Mouse (Mus musculus): ENCODE results near the gene Swap70. TPM values are rescaled to one million over a fixed set of nuclear protein-coding genes. Genes with fewer than 3 reads are reported as not detected.

The Swap70 gene
- polyA plus RNA-seq, 1 experiment = 9.7 TPM

DNA sequence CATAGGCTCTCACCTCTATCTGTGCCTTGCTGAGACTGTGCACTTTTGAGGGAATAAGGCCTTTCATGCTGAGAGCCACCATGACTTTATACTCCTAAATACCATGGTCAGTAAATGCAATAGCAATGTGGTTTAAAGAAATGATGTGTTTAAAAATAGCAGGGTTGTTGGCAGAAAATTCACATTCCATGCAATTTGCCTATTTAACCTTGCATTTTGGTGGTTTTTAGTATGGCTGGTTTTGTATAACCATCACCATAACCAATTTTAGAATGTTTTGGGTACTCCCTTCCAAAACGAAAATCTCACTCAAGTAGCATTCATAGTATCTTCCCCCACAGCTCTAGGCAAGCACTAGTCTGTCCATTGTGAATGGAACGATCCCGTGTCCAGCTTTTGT, 26.3 kb downstream of the Swap70 start:
- Histone ChIP-seq H3K36me3 (ENCODE audit: control insufficient read depth, insufficient read depth, low read length) (peaks cover 17% of the 10 kb centered on the region; the same call in 1 of the 2 replicates), H3K4me3 (ENCODE audit: low read depth, low read length) (no peak overlapping the region), H3K27me3 (ENCODE audit: control insufficient read depth, insufficient read depth, low read length) (no peaks in the 10 kb centered on the region), H3K27ac (ENCODE audit: insufficient read depth, low read depth, low read length) (no peak overlapping the region), H3K4me1 (ENCODE audit: control insufficient read depth, insufficient read depth, insufficient read length, low read length) (no peaks in the 10 kb centered on the region; the same call in 1 of the 2 replicates)
- WGBS = 92% methylated on average over 3 of the region's 3 CpGs
- no peak for TF ChIP-seq CTCF (IDR thresholded peaks at IDR 0.05; ENCODE audit: extremely low read depth, insufficient read length, insufficient replicate concordance, low read depth, low read length)
- no peak for TF ChIP-seq POLR2A (IDR thresholded peaks at IDR 0.05; ENCODE audit: low read depth, low read length)

GRCm38 (mm10) chr7:110248677-110249076, 27.2 kb downstream of the Swap70 start:
- TF ChIP-seq CTCF (IDR thresholded peaks at IDR 0.05; ENCODE audit: extremely low read depth, insufficient read length, insufficient replicate concordance, low read depth, low read length) = no peak
- no peak for TF ChIP-seq POLR2A (IDR thresholded peaks at IDR 0.05; ENCODE audit: low read depth, low read length)
- Histone ChIP-seq H3K27me3 (ENCODE audit: control insufficient read depth, insufficient read depth, low read length) (no peaks in the 10 kb centered on the region), H3K27ac (ENCODE audit: insufficient read depth, low read depth, low read length) (no peak overlapping the region), H3K4me1 (ENCODE audit: control insufficient read depth, insufficient read depth, insufficient read length, low read length) (peaks cover 6% of the 10 kb centered on the region; the same call in 1 of the 2 replicates), H3K4me3 (ENCODE audit: low read depth, low read length) (no peak overlapping the region), H3K36me3 (ENCODE audit: control insufficient read depth, insufficient read depth, low read length) (peaks cover 18% of the 10 kb centered on the region; the same call in 1 of the 2 replicates)
- WGBS = 88% methylated on average over 4 of the region's 4 CpGs

DNA sequence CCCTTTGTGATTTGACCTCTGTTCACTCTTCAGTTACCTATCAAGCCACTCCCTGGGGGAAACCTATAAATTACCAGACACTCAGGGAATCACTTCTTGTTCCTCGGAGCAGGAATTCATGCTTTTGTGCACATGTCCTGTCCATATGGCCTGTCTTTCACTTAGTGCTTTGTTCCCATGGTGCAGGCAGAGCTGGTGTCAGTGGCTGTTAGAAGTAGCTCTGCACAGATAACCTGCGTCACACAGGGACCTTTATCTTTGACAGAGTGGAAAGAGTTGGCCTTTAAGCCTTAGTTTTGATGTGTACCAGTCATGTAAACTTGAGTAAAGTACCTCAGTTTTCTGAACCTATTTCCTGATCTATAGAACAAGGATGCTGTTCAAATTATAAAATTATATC, 32.4 kb downstream of the Swap70 start:
- Histone ChIP-seq H3K4me3 (ENCODE audit: low read depth, low read length) (no peak overlapping the region), H3K4me1 (ENCODE audit: control insufficient read depth, insufficient read depth, insufficient read length, low read length) (peaks cover 14% of the 10 kb centered on the region; the same call in 1 of the 2 replicates), H3K36me3 (ENCODE audit: control insufficient read depth, insufficient read depth, low read length) (peaks cover 8% of the 10 kb centered on the region), H3K27me3 (ENCODE audit: control insufficient read depth, insufficient read depth, low read length) (no peaks in the 10 kb centered on the region), H3K27ac (ENCODE audit: insufficient read depth, low read depth, low read length) (no peak overlapping the region)
- TF ChIP-seq CTCF (IDR thresholded peaks at IDR 0.05; ENCODE audit: extremely low read depth, insufficient read length, insufficient replicate concordance, low read depth, low read length) = no peak
- no peak for TF ChIP-seq POLR2A (IDR thresholded peaks at IDR 0.05; ENCODE audit: low read depth, low read length)
- WGBS = 56% methylated on average over 2 of the region's 2 CpGs

DNA sequence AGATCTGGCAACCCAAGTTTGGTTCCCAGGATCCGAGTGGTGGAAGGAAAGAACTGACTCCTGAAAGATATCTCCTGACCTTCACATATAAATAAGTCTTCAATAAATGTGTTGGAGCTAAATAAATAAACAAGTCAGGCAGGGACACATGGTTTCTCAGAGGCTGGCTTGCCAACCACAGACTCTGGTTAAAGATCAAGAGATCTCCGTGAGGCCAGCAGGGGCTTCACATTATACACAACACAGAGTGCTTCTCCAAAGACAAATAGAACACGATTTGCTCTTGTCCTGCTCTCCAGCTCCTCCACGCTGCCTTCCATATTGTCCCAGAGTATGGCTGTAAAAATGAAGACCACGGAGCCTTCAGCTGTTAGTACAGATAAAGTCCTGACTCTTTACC, 32.9 kb downstream of the Swap70 start:
- WGBS = 69% methylated on average over 5 of the region's 5 CpGs
- TF ChIP-seq CTCF (IDR thresholded peaks at IDR 0.05; ENCODE audit: extremely low read depth, insufficient read length, insufficient replicate concordance, low read depth, low read length) (no peak), POLR2A (IDR thresholded peaks at IDR 0.05; ENCODE audit: low read depth, low read length) (no peak)

DNA sequence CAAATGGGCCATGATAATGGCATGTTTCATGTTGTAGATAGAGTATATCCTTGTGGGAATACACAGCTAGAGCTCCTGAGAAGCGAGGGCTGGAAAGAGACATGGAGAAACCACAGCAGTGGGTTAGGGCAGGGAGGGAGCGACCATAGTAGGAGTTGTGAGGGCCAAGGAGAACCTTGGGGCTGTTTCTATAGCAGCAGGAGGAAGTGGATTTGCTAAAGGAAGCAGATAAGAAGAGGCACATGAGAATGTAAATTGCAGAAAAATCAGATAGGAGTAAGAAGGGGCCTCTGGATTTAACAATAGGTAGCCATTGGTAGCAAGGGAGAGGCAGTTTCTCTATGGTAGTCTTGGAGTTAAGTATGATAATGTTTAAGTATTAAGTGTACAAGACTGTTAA, 35.5 kb downstream of the Swap70 start:
- 60% methylated on average over 2 of the region's 2 CpGs for WGBS
- no peak overlapping the region for H3K27ac ChIP-seq (ENCODE audit: insufficient read depth, low read depth, low read length)
- no peaks in the 10 kb centered on the region for H3K27me3 ChIP-seq (ENCODE audit: control insufficient read depth, insufficient read depth, low read length)
- TF ChIP-seq CTCF (IDR thresholded peaks at IDR 0.05; ENCODE audit: extremely low read depth, insufficient read length, insufficient replicate concordance, low read depth, low read length) = no peak
- TF ChIP-seq POLR2A (IDR thresholded peaks at IDR 0.05; ENCODE audit: low read depth, low read length) = no peak
- peaks cover 5% of the 10 kb centered on the region for H3K36me3 ChIP-seq (ENCODE audit: control insufficient read depth, insufficient read depth, low read length)
- H3K4me1 ChIP-seq (ENCODE audit: control insufficient read depth, insufficient read depth, insufficient read length, low read length) = peaks cover 19% of the 10 kb centered on the region; the same call in 1 of the 2 replicates
- H3K4me3 ChIP-seq (ENCODE audit: low read depth, low read length) = no peak overlapping the region

More for the DNA sequence above, 32.9 kb downstream of the Swap70 start:
- Histone ChIP-seq H3K4me3 (ENCODE audit: low read depth, low read length) (no peak overlapping the region), H3K27ac (ENCODE audit: insufficient read depth, low read depth, low read length) (no peak overlapping the region), H3K27me3 (ENCODE audit: control insufficient read depth, insufficient read depth, low read length) (no peaks in the 10 kb centered on the region), H3K36me3 (ENCODE audit: control insufficient read depth, insufficient read depth, low read length) (peaks cover 8% of the 10 kb centered on the region), H3K4me1 (ENCODE audit: control insufficient read depth, insufficient read depth, insufficient read length, low read length) (peaks cover 14% of the 10 kb centered on the region; the same call in 1 of the 2 replicates)

GRCm38 (mm10) chr7:110258196-110258950, 36.9 kb downstream of the Swap70 start:
- peaks cover 4% of the 10 kb centered on the region for H3K36me3 ChIP-seq (ENCODE audit: control insufficient read depth, insufficient read depth, low read length)
- H3K27ac ChIP-seq (ENCODE audit: insufficient read depth, low read depth, low read length) = no peak overlapping the region
- TF ChIP-seq CTCF (IDR thresholded peaks at IDR 0.05; ENCODE audit: extremely low read depth, insufficient read length, insufficient replicate concordance, low read depth, low read length) (no peak), POLR2A (IDR thresholded peaks at IDR 0.05; ENCODE audit: low read depth, low read length) (no peak)
- no peak overlapping the region for H3K4me3 ChIP-seq (ENCODE audit: low read depth, low read length)
- H3K4me1 ChIP-seq (ENCODE audit: control insufficient read depth, insufficient read depth, insufficient read length, low read length) = peaks cover 16% of the 10 kb centered on the region; the same call in 1 of the 2 replicates
- H3K27me3 ChIP-seq (ENCODE audit: control insufficient read depth, insufficient read depth, low read length) = no peaks in the 10 kb centered on the region
- WGBS = 82% methylated on average over 11 of the region's 11 CpGs

- peaks cover 10% of the 10 kb centered on the region; the same call in 1 of the 2 replicates for H3K4me1 ChIP-seq (ENCODE audit: control insufficient read depth, insufficient read depth, insufficient read length, low read length)
- whole genome bisulfite sequencing = 31% methylated on average over 4 of the region's 4 CpGs
- H3K4me3 ChIP-seq (ENCODE audit: low read depth, low read length) = no peak overlapping the region
- H3K27me3 ChIP-seq (ENCODE audit: control insufficient read depth, insufficient read depth, low read length) = no peaks in the 10 kb centered on the region
- no peak for TF ChIP-seq CTCF (IDR thresholded peaks at IDR 0.05; ENCODE audit: extremely low read depth, insufficient read length, insufficient replicate concordance, low read depth, low read length)
- TF ChIP-seq POLR2A (IDR thresholded peaks at IDR 0.05; ENCODE audit: low read depth, low read length) = no peak
- H3K27ac ChIP-seq (ENCODE audit: insufficient read depth, low read depth, low read length) = peak overlapping the region; percentile 6; the same call in 1 of the 2 replicates
- peaks cover 2% of the 10 kb centered on the region; the same call in 1 of the 2 replicates for H3K36me3 ChIP-seq (ENCODE audit: control insufficient read depth, insufficient read depth, low read length)
These were observed 38.6 kb downstream of the Swap70 start for GRCm38 (mm10) chr7:110259966-110260711.

All from small intestine, adult 2 months (tissue).